Mouse (Mus musculus) embryo, embryonic 11 days (tissue): ENCODE results near the gene Reg3a.
"Not testable (repeated sequence)": the region's sequence is repeated elsewhere in the genome, so short reads cannot be mapped to it uniquely, and the experiment has no call there.

Experiments used
- DNase-seq: peaks from one replicate; pipeline ENCODE4 v3.0.0-alpha.2; 2015

The Reg3a gene

DNA sequence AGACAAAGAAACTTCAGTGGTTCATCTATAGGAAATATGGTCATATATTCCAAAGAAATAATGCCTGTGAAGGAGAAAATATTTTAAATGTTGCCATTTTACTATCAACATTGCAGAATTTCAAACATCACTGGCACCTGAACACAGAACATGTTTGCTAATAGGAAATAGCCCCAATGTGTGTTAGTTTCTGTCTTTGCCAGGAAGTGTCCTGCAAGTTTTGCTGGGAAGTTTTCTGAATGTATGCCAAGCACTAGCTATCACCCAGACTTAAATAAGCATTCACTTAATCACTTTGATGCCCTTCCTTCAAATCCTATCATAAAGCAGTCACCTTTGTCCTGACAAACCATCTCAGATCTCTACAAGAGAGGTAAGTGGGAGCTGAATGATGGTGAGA lies at the start of gene Reg3a:
TSS of gene Reg3a (plus strand) at position 301 of the 400 bp plus-strand sequence.
- no peak for DNase-seq

DNA sequence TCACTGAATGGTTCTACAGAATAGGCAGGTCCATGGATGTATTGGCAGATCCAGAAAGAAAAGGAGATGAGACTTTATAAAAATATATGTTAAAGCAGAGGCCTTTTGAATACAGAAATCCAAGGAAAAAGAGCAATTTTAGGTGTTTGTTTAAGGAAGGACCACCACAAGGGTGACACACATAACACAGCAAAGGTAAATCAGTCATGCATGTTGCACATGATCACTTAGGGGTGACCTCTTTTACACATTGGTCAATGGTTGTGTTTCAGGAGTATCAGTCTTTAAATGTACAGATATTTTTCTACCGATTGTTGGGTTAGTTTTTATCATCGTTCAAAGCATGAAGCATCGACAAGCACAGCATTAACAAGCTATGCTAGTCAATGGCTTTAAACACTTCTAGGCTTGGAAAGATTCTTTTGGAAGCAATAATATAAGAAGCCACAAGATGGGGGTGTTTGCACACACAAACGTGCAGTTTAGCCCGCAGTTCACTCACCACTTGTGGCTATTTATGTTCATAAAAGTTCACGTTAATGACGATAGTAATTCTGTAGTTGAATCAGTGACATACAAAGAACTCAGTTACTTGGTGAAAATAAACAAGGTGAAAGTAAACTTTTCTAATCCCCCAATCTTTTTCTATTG lies 48.5 kb upstream of the Reg3a start:
- DNase-seq = peak; percentile 60

DNA sequence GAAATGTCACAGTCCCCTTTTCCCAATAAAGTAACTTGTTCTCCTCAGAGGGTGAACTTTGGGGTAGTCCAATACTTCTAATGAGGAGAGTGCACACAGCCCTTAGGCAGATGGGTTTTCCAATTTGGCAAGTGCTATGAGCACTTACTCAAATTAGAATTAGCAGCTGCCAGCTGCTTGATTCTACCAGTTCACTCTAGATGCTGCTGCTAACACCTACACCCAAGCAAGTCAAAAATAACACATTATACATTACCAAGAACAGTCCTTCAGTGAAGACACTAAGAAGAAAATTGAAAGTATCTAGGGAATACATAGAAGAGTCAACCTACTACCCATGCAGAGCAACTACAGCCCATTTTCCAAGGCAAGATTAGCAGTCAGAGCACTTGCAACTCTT lies 40.2 kb upstream of the Reg3a start:
- no peak for DNase-seq

DNA sequence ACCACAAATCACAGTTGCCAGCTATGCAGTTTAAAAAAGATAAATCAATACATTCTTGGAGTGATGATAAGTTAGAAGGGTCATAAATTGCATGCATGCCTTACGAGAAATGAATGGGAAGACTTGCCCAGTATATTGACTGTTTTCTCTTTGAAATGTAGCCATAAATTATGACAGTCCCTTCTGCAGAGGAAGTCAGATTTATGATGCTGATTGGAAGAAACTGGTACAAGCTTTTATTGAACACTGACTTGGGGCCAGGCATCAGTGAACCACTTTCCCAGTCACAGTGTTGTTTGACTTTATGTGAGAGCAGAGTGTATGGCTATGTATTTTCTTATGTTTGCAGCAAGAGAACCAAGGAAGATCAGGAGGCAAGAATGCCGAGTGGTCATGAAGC lies 38.8 kb upstream of the Reg3a start:
- no peak for DNase-seq

DNA sequence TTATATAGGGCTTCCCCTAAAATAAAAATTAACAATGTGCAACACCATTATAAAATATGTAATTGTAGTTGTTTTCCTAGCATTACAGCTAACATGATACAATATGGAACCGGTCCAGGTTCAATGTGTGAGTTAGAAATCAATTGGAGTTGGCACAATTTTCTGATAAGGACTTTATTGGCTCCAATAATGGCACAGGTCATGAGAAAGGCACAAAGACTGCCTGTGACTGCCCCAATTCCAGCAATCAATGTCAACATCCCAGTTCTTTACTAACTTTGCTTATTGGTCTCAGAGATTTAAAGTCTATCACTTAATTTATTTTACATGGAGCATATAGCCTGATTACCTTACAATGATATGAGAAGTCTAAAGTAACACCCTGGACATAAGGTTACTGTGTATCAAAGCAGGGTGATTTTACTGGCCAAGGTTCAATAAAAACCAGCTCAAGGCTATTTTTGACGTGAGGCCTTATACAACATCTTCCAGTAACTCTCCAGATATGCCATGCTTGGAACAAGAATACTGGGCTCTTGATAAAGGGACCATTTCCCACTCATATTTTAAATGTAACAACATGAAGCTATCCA lies 18.4 kb upstream of the Reg3a start:
- no peak for DNase-seq

DNA sequence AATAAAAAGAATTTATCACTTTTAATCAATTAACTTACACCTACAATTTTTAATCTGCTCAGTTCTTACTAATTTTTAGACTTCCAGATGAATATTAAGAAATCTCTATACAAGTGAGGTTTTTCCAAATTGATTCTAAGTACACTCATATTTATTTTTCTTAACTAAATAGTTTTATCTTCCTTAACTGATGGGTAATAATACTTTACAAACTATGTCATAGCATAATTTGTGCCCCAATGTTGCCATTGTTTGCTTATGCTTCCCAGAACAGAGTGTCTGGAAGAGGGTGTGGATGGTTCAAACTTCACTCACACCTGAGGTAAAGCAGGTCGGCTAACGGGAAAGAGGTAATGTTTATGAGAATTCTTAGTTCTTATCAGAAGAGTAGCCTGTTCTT lies 10.2 kb upstream of the Reg3a start, which contains the start of gene Reg3b:
TSS of gene Reg3b (plus strand) at position 301 of the 400 bp plus-strand sequence.
- DNase-seq = no peak

DNA sequence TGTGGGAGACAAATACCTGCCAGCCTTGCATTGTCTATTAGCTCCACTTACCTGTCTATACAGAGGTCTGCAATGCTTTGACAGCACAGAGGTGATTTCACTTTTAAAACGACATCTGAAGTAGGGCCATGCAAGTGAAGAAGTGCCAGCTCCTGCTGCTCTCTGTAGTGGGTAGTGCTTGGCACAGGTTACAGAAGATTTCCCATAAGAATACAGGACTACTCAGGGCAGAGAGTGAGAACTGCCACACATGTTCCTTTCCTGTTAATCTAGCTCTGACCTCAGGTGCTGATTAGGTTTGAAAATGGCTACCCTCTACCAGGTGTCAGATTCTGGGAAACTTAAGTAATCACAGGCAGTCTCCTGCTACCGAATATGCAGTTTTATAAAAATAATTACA lies 1.7 kb upstream of the Reg3a start, which contains the start of gene Reg3d:
TSS of gene Reg3d (minus strand) at position 101 of the 400 bp plus-strand sequence.
- DNase-seq = no peak

DNA sequence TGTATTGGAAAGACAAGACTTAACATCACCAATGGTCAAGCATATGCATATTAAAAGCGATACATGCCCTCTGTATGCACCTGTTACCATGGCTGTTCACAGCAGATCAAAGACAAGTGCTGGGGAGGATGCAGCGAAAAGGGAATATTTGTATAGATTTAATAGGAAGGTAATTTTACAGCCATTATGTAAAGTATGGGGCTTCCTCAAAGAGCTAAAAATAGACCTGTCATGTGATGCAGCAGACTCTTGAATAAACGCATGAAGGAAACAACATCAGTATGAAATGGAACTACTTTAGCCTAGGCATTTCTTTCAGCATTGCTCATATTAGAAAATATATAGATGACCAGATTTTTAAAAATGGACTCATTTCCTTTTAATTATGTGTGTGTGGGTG lies 5.1 kb downstream of the Reg3a start:
- no peak for DNase-seq

DNA sequence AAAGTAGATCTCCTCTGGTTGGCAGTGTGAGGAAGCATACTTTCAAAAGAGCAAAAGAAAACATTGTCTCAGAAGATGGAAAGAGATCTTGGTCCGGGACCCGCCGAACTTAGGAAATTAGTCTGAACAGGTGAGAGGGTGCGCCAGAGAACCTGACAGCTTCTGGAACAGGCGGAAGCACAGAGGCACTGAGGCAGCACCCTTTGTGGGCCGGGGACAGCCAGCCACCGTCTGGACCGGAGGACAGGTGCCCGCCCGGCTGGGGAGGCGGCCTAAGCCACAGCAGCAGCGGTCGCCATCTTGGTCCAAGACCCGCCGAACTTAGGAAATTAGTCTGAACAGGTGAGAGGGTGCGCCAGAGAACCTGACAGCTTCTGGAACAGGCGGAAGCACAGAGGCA lies 14.8 kb downstream of the Reg3a start, which contains the start of gene Reg2:
TSS of gene Reg2 (plus strand) at position 301 of the 400 bp plus-strand sequence.
- not testable (repeated sequence) for DNase-seq

DNA sequence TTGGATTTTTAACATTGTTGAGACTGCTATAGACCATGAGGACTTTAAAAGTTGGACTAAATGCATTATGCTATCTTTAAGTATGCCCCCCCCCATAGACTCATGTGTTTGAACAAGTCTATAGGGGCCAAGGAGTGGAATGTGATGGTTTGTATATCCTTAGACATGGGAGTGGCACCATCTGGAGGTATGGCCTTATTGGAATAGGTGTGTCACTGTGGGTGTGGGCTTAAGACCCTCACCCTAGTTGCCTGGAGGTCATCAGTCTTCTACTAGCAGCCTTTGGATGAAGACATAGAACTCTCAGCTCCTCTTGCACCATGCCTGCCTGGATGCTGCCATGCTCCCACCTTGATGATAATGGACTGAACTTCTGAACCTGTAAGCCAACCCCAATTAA lies 41.9 kb downstream of the Reg3a start, which contains the start of gene Reg1:
TSS of gene Reg1 (plus strand) at position 301 of the 400 bp plus-strand sequence.
- DNase-seq = not testable (repeated sequence)

DNA sequence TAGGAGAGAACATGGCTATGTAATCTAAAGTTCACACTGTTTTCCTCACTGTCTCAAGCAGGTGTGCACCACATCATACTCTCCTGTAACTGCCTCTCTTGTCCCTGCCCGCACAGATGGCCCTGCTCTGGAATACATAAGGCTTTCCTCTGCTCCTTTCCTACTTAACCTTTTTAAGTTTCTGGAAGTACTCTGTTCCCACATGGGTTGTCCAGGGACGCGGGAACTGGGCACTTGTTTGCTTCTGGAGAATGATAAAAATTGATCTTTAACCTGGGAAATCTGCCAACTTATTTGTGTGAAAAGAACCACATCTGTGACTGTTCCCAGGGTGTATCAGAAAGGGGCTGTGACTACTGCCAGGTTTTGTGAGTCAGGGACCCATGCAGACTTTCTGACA lies 45.0 kb downstream of the Reg3a start:
- no peak for DNase-seq
